Mouse (Mus musculus): ENCODE measurements around the gene Tprn. TPM values are rescaled to one million over a fixed set of nuclear protein-coding genes. Genes with fewer than 3 reads are reported as not detected.

The Tprn gene
- polyA plus RNA-seq, 1 experiment from 2014 or later = 20.3 TPM

GRCm38 (mm10) chr2:25292856-25293255 lies 30.4 kb downstream of the Tprn start:
- H3K36me3 ChIP-seq (ENCODE audit: control insufficient read depth, insufficient read depth, low read length) = peaks cover 33% of the 10 kb centered on the region
- 0% methylated on average over 1 of the region's 1 CpGs for WGBS
- ATAC-seq = no peak
- no peak overlapping the region for H3K4me3 ChIP-seq (ENCODE audit: low read length)
- peaks cover 55% of the 10 kb centered on the region for H3K27me3 ChIP-seq (replicated peaks; ENCODE audit: control insufficient read depth, insufficient read depth, low read length)
- peaks cover 34% of the 10 kb centered on the region for H3K4me1 ChIP-seq (ENCODE audit: control insufficient read depth, insufficient read depth, low read depth, low read length)
- H3K4me2 ChIP-seq (ENCODE audit: low read length) = no peak overlapping the region; the same call in 1 of the 2 replicates
- no peaks in the 10 kb centered on the region for H3K9me3 ChIP-seq (ENCODE audit: control insufficient read depth, low read length)
- no peak overlapping the region; the same call in 1 of the 2 replicates for H3K9ac ChIP-seq (ENCODE audit: low read depth, low read length)
- no peak overlapping the region for H3K27ac ChIP-seq (ENCODE audit: low read depth, low read length)

GRCm38 (mm10) chr2:25293706-25294105 lies 31.3 kb downstream of the Tprn start:
- Histone ChIP-seq H3K9me3 (ENCODE audit: control insufficient read depth, low read length) (no peaks in the 10 kb centered on the region), H3K9ac (ENCODE audit: low read depth, low read length) (no peak overlapping the region), H3K36me3 (ENCODE audit: control insufficient read depth, insufficient read depth, low read length) (peaks cover 38% of the 10 kb centered on the region), H3K27ac (ENCODE audit: low read depth, low read length) (no peak overlapping the region), H3K27me3 (replicated peaks; ENCODE audit: control insufficient read depth, insufficient read depth, low read length) (peaks cover 58% of the 10 kb centered on the region), H3K4me3 (ENCODE audit: low read length) (no peak overlapping the region), H3K4me2 (ENCODE audit: low read length) (no peak overlapping the region), H3K4me1 (ENCODE audit: control insufficient read depth, insufficient read depth, low read depth, low read length) (peaks cover 34% of the 10 kb centered on the region)
- 77% methylated on average over 9 of the region's 9 CpGs for WGBS
- no peak for ATAC-seq

GRCm38 (mm10) chr2:25297093-25297492 lies 34.7 kb downstream of the Tprn start:
- Histone ChIP-seq H3K4me3 (ENCODE audit: low read length) (no peak overlapping the region), H3K9me3 (ENCODE audit: control insufficient read depth, low read length) (no peaks in the 10 kb centered on the region), H3K27me3 (replicated peaks; ENCODE audit: control insufficient read depth, insufficient read depth, low read length) (peaks cover 34% of the 10 kb centered on the region), H3K4me2 (ENCODE audit: low read length) (no peak overlapping the region), H3K9ac (ENCODE audit: low read depth, low read length) (no peak overlapping the region), H3K4me1 (ENCODE audit: control insufficient read depth, insufficient read depth, low read depth, low read length) (peaks cover 7% of the 10 kb centered on the region), H3K27ac (ENCODE audit: low read depth, low read length) (no peak overlapping the region), H3K36me3 (ENCODE audit: control insufficient read depth, insufficient read depth, low read length) (peaks cover 40% of the 10 kb centered on the region)
- WGBS = 71% methylated on average over 5 of the region's 8 CpGs
- no peak for ATAC-seq

GRCm38 (mm10) chr2:25298046-25298445 lies 35.6 kb downstream of the Tprn start:
- ATAC-seq = no peak
- Histone ChIP-seq H3K4me3 (ENCODE audit: low read length) (no peak overlapping the region), H3K36me3 (ENCODE audit: control insufficient read depth, insufficient read depth, low read length) (peaks cover 40% of the 10 kb centered on the region), H3K27me3 (replicated peaks; ENCODE audit: control insufficient read depth, insufficient read depth, low read length) (peaks cover 26% of the 10 kb centered on the region), H3K9me3 (ENCODE audit: control insufficient read depth, low read length) (no peaks in the 10 kb centered on the region), H3K27ac (ENCODE audit: low read depth, low read length) (no peak overlapping the region), H3K9ac (ENCODE audit: low read depth, low read length) (no peak overlapping the region), H3K4me1 (ENCODE audit: control insufficient read depth, insufficient read depth, low read depth, low read length) (no peaks in the 10 kb centered on the region), H3K4me2 (ENCODE audit: low read length) (no peak overlapping the region)
- 78% methylated on average over 10 of the region's 10 CpGs for WGBS

DNA sequence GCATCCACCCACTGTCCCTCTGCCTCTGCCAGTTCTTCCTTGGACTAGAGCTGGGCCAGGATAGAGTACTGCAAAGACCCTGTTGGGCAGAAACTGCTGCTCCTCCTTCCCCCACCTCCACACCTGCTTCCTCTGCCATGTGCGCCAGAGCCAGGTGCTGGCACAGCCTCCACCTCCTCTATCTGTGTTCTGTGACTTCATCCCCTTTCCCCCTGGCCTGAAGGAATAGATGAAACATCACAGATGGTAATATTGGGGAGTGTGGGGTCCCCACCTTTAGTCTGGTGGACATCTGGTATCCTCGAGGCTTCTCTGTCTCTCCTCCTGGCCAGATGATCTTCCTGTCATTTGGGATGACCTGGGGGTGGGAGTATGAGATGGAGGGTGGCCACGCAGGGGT lies 41.0 kb downstream of the Tprn start:
- Histone ChIP-seq H3K4me3 (ENCODE audit: low read length) (no peak overlapping the region), H3K27me3 (replicated peaks; ENCODE audit: control insufficient read depth, insufficient read depth, low read length) (peaks cover 4% of the 10 kb centered on the region; the same call in 1 of the 2 replicates), H3K36me3 (ENCODE audit: control insufficient read depth, insufficient read depth, low read length) (peaks cover 8% of the 10 kb centered on the region), H3K27ac (ENCODE audit: low read depth, low read length) (no peak overlapping the region), H3K4me1 (ENCODE audit: control insufficient read depth, insufficient read depth, low read depth, low read length) (peaks cover 12% of the 10 kb centered on the region), H3K9me3 (ENCODE audit: control insufficient read depth, low read length) (no peaks in the 10 kb centered on the region), H3K9ac (ENCODE audit: low read depth, low read length) (no peak overlapping the region), H3K4me2 (ENCODE audit: low read length) (no peak overlapping the region)
- 70% methylated on average over 3 of the region's 3 CpGs for WGBS
- no peak for ATAC-seq

DNA sequence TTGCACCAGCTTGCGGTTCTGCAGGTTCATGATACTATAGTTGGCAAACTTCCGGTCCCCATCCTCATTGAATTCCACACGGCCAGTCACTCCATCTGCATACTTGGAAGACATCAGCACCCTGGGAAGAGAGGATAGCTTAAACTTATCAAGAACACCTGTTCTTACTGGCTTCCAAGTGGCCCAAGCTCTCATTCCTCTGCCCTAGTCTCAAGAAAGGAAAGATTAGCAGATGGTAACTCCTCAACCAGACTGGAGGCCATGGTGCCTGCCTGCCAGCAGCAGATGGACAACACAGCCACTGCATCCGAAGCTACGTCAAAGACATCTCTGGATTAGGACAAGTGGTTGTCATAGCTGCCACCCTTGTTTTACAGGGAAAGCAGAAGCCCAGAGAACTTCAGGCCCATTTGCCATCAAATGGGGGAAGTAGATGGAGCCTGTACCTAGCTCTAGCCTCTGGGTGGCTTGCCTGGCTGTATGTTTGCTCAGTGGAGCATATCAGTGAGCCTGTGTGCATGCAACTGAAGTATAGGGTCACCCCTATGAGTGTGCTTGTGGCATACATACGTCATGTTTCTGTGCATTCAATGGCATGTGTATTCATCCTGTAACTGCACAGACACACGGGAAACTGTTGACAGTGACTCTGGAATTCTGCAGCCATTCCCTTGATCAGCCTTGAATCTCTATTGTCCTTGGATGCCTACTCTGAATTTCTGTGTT lies 41.7 kb downstream of the Tprn start:
- Histone ChIP-seq H3K9ac (ENCODE audit: low read depth, low read length) (no peak overlapping the region), H3K27me3 (replicated peaks; ENCODE audit: control insufficient read depth, insufficient read depth, low read length) (peaks cover 7% of the 10 kb centered on the region; the same call in 1 of the 2 replicates), H3K4me1 (ENCODE audit: control insufficient read depth, insufficient read depth, low read depth, low read length) (peaks cover 12% of the 10 kb centered on the region), H3K4me2 (ENCODE audit: low read length) (peak overlapping the region; percentile 69), H3K4me3 (ENCODE audit: low read length) (peak overlapping the region; percentile 43; the same call in 1 of the 2 replicates), H3K36me3 (ENCODE audit: control insufficient read depth, insufficient read depth, low read length) (peaks cover 14% of the 10 kb centered on the region), H3K9me3 (ENCODE audit: control insufficient read depth, low read length) (no peaks in the 10 kb centered on the region), H3K27ac (ENCODE audit: low read depth, low read length) (no peak overlapping the region)
- WGBS = 63% methylated on average over 7 of the region's 7 CpGs
- 0 out of 2 replicates have a peak, but pooled peaks have one; percentile 15 for ATAC-seq

DNA sequence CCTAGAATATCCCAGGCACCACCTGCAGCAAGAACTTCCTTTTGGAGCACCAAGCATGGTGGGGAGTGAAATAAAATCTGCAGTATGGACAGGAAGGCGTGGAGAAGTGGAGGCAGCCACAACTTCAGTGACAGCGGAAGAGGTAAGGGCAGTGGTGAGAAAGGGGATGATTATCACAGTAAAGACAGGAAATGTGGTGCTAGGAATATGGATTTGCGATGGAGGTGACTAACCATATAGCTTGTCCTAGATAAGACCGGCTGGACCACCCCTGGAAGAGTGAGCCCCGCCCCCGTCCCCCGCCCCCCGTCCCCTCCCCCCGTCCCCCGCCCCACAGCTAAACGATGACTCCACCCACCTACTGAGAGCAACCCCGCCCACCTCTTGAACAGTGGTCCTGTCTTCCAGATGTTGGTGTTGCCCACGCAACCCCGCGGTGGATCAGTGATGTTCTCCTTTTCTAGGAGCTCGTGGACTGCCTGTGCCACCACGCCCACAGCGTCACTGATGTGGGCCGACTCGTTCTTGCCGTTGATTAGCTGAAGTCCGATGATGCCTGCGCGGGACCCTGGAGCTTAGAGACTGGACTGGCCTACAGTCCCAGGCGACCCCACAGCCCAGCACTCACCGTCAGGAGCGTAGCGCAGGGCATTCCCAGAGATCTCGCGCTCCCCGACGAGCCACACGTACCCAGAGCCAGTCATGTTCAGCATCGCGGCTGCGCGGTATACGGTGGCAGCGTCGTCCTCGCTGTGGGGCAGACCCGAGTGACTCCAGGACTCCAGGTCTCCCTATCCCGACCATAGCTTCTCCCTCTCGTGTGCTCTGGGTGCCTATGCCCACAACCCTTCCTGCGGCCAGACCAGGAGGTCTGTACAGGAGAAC lies 42.5 kb downstream of the Tprn start:
- Histone ChIP-seq H3K9me3 (ENCODE audit: control insufficient read depth, low read length) (no peaks in the 10 kb centered on the region), H3K4me1 (ENCODE audit: control insufficient read depth, insufficient read depth, low read depth, low read length) (peaks cover 12% of the 10 kb centered on the region), H3K27ac (ENCODE audit: low read depth, low read length) (peak overlapping the region; percentile 55), H3K36me3 (ENCODE audit: control insufficient read depth, insufficient read depth, low read length) (peaks cover 16% of the 10 kb centered on the region), H3K9ac (ENCODE audit: low read depth, low read length) (peak overlapping the region; percentile 66), H3K4me2 (ENCODE audit: low read length) (peak overlapping the region; percentile 69), H3K27me3 (replicated peaks; ENCODE audit: control insufficient read depth, insufficient read depth, low read length) (peaks cover 9% of the 10 kb centered on the region), H3K4me3 (ENCODE audit: low read length) (peak overlapping the region; percentile 43)
- WGBS = 5% methylated on average over 40 of the region's 45 CpGs
- peak; percentile 80 for ATAC-seq

GRCm38 (mm10) chr2:25305587-25306359 lies 43.4 kb downstream of the Tprn start:
- Histone ChIP-seq H3K36me3 (ENCODE audit: control insufficient read depth, insufficient read depth, low read length) (peaks cover 16% of the 10 kb centered on the region), H3K9ac (ENCODE audit: low read depth, low read length) (peak overlapping the region; percentile 66), H3K27ac (ENCODE audit: low read depth, low read length) (no peak overlapping the region), H3K27me3 (replicated peaks; ENCODE audit: control insufficient read depth, insufficient read depth, low read length) (peaks cover 15% of the 10 kb centered on the region), H3K4me2 (ENCODE audit: low read length) (peak overlapping the region; percentile 69), H3K9me3 (ENCODE audit: control insufficient read depth, low read length) (no peaks in the 10 kb centered on the region), H3K4me1 (ENCODE audit: control insufficient read depth, insufficient read depth, low read depth, low read length) (peaks cover 12% of the 10 kb centered on the region), H3K4me3 (ENCODE audit: low read length) (peak overlapping the region; percentile 43)
- ATAC-seq = peak; percentile 15; the same call in 1 of the 2 replicates
- 52% methylated on average over 14 of the region's 14 CpGs for WGBS

Measured in hindbrain, embryonic 16.5 days (tissue).